Mouse (Mus musculus) ES-Bruce4 (cell line): Measurements from ENCODE around the gene Nfatc2ip. TPM values are rescaled to one million over a fixed set of nuclear protein-coding genes. Genes with fewer than 3 reads are reported as not detected.
A peak's percentile ranks its signal among the peaks of the same experiment; 100 is the strongest.
"Not testable (repeated sequence)": the region's sequence is repeated elsewhere in the genome, so short reads cannot be mapped to it uniquely, and the experiment has no call there.

Source experiments
- H3K27ac ChIP-seq: 2 replicates; pipeline ENCODE4 v1.5.1; 2012; ENCODE audit warnings: low read length, inconsistent platforms; ENCODE audit not compliant: insufficient read depth
- H3K27me3 ChIP-seq: 2 replicates; pipeline ENCODE4 v1.6.1; 2012; ENCODE audit warnings: mild to moderate bottlenecking, low read length, inconsistent platforms; ENCODE audit not compliant: control insufficient read depth, poor library complexity, insufficient read depth, severe bottlenecking
- H3K36me3 ChIP-seq: 2 replicates; pipeline ENCODE4 v1.6.1; 2012; ENCODE audit warnings: inconsistent platforms, mild to moderate bottlenecking, low read length, moderate library complexity; ENCODE audit not compliant: control insufficient read depth, poor library complexity, insufficient read depth, severe bottlenecking
- H3K4me1 ChIP-seq: one replicate; pipeline ENCODE4 v1.8.1; 2011; ENCODE audit warnings: low read length; ENCODE audit not compliant: control insufficient read depth, insufficient read depth
- H3K4me3 ChIP-seq: 2 replicates; pipeline ENCODE4 v1.5.1; 2011; ENCODE audit warnings: low read depth, mild to moderate bottlenecking, low read length
- H3K9ac ChIP-seq: 2 replicates; pipeline ENCODE4 v1.6.1; 2012; ENCODE audit warnings: low read depth, mild to moderate bottlenecking, inconsistent platforms; ENCODE audit not compliant: poor library complexity, severe bottlenecking
- H3K9me3 ChIP-seq: replicated peaks from 2 replicates; pipeline ENCODE4 v1.6.1; 2012; ENCODE audit warnings: mild to moderate bottlenecking, low read length, inconsistent platforms; ENCODE audit not compliant: control insufficient read depth, poor library complexity, insufficient read depth, severe bottlenecking
- CTCF ChIP-seq: IDR thresholded peaks from one replicate; pipeline ENCODE4 v1.8.1; 2011; ENCODE audit warnings: low read depth, low read length
- EP300 ChIP-seq: IDR thresholded peaks from 2 replicates; pipeline ENCODE4 v1.6.1; 2011; ENCODE audit warnings: low read depth, low read length; ENCODE audit not compliant: insufficient read depth
- POLR2A ChIP-seq: IDR thresholded peaks from one replicate; pipeline ENCODE4 v1.8.1; 2011; ENCODE audit warnings: low read length; ENCODE audit not compliant: insufficient read depth
- polyA plus RNA-seq: library from polyadenylated mRNA; stranded (reverse); fragments of >200 nt; gene quantifications from 2 replicates; pipeline ENCODE4 v1.2.4, GENCODE M21; 2011; ENCODE audit warnings: low read depth; ENCODE audit not compliant: missing spikeins, insufficient read depth, insufficient read length

Nfatc2ip gene
- polyA plus RNA-seq, 1 experiment, result 78.6 TPM

DNA sequence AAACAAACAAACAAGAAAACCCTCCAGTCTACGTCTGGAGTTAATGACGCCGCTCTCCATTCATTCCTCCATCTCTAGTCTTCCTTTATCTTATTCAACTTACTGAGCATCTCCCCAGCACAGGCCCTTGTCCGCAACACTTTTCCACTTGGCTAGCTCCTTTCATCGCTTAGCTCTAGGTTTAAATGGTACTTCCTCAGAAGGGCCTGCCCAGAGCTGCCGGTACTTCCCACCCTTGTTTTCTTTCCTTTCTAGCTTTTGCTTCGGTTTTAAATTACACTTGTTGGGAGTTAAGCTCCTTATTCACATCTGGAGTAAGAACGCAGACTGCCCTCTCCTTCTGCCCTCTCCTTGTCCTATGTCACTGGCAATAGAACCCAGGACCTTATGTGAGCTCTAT is 20.5 kb upstream of the Nfatc2ip start:
- no peaks in the 10 kb centered on the region for H3K36me3 ChIP-seq
- H3K27ac ChIP-seq, result no peak overlapping the region
- no peak overlapping the region for H3K9ac ChIP-seq
- no peaks in the 10 kb centered on the region for H3K4me1 ChIP-seq
- H3K9me3 ChIP-seq, result no peaks in the 10 kb centered on the region
- TF ChIP-seq EP300, result no peak
- TF ChIP-seq CTCF, result no peak
- TF ChIP-seq POLR2A, result no peak
- no peak overlapping the region for H3K4me3 ChIP-seq
- H3K27me3 ChIP-seq, result no peaks in the 10 kb centered on the region

DNA sequence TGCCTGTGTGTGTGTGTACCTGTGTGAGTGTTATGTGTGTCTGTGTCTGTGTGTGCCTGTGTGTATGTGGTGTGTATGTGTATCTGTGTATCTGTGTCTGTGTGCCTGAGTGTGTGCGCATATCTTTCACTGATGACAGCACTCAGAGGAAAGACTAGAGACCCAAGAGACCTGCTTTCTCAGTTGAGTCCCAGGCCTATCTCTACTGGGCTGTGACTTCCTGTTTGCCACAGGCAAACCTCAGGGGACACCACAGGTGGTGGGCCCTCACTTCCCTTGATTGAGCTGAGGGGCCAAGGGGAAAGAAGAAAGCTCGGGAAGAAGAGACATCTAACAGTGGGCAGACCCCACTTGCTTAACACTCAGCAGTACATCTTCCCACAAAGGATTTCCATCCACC is 20.1 kb upstream of the Nfatc2ip start:
- Histone ChIP-seq H3K4me1 (no peaks in the 10 kb centered on the region), H3K27ac (no peak overlapping the region), H3K9me3 (no peaks in the 10 kb centered on the region), H3K36me3 (no peaks in the 10 kb centered on the region), H3K9ac (no peak overlapping the region), H3K4me3 (no peak overlapping the region), H3K27me3 (no peaks in the 10 kb centered on the region)
- TF ChIP-seq POLR2A, result no peak

DNA sequence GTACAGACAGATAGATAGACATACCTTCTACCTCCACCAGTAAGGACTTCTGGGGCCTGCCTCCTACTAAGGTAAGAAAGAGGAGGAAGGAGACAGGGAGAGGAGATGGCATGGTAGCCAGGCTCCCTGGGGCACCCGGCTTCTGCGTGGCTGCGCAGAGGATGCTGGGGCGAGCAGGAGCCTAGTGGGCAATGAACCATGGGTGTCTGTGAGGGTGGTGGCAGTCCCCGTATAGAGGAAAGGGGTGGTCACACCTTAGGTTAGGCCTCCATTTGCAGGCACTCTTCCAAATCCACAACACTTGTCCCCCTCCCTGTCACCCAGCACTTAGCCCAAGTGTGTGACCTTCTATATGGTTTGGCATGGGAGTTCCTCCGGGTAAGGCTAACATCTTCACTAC is 18.2 kb upstream of the Nfatc2ip start, which contains the start of gene Cd19:
Cd19 (minus strand) TSS at position 165 of the 400 bp plus-strand sequence.
- Histone ChIP-seq H3K9ac (no peak within 1 kb of the TSS), H3K27me3 (no peaks in the 10 kb centered on the region), H3K9me3 (no peaks in the 10 kb centered on the region), H3K4me3 (no peak within 1 kb of the TSS), H3K36me3 (no peaks in the 10 kb centered on the region), H3K4me1 (no peaks in the 10 kb centered on the region), H3K27ac (no peak within 1 kb of the TSS)
- TF ChIP-seq EP300 (no peak), CTCF (no peak), POLR2A (no peak)

DNA sequence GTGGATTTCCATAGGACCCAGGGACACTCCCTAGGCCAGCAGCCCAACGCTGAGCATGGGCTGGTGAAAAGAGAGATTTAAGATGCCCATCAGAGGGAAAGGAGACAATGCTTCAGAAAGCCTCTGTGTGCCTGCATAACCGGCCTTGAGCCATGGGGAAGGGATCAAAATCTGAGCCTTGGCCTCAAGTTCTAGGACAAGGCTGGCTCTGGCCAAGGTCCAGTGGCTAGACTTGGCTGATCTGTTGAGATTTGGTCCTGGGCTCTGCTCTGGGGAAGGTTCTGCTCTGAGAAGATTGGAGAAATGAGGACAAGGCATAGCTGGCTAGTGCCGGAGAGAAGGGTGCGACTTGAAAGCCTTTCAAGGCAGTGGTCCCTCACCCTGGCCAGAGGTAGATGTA is 14.5 kb upstream of the Nfatc2ip start:
- H3K27ac ChIP-seq, result no peak overlapping the region
- no peaks in the 10 kb centered on the region for H3K9me3 ChIP-seq
- no peaks in the 10 kb centered on the region for H3K4me1 ChIP-seq
- TF ChIP-seq POLR2A, result no peak
- TF ChIP-seq EP300, result no peak
- TF ChIP-seq CTCF, result no peak
- H3K36me3 ChIP-seq, result no peaks in the 10 kb centered on the region
- no peaks in the 10 kb centered on the region for H3K27me3 ChIP-seq
- no peak overlapping the region for H3K9ac ChIP-seq
- no peak overlapping the region for H3K4me3 ChIP-seq

DNA sequence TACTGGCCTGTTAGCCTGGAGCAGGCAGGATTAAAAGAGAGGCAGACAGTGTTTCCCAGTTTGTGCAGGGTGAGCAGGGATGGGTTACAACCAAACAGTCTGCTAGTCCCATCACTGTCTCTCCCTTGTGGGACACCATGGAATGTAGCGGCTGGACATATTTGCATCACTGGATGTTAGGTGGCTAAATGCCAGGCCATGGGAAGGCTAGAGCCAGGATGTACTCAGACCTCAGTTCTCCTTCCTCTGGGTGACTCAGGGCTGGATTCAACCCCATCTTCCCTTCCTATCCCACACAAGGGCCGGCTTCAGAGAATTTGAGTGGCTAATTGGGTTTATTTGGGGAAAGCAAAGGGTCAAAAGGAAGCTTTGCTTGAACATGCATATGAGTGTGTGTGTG is 12.1 kb upstream of the Nfatc2ip start:
- no peaks in the 10 kb centered on the region for H3K27me3 ChIP-seq
- TF ChIP-seq EP300 (no peak), POLR2A (no peak), CTCF (no peak)
- H3K4me3 ChIP-seq, result no peak overlapping the region
- H3K36me3 ChIP-seq, result no peaks in the 10 kb centered on the region
- no peak overlapping the region for H3K9ac ChIP-seq
- no peaks in the 10 kb centered on the region for H3K9me3 ChIP-seq
- H3K4me1 ChIP-seq, result no peaks in the 10 kb centered on the region
- no peak overlapping the region for H3K27ac ChIP-seq

DNA sequence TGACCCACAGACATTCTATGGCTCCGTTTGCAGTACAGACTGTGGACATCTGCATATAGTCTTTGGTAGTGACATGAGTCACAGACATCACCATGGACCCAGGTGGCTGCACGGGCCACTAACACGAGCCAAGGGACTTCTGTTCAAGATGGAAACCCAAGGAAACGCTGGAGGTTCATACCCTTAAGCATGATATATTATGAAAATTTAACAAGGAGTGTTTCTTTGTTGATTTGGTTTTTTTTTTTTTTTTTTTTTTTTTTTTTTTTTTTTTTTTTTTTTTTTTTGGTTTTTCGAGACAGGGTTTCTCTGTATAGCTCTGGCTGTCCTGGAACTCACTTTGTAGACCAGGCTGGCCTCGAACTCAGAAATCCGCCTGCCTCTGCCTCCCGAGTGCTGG is 6.0 kb upstream of the Nfatc2ip start:
- H3K9me3 ChIP-seq, H3K36me3 ChIP-seq, H3K27ac ChIP-seq: not testable (repeated sequence)

DNA sequence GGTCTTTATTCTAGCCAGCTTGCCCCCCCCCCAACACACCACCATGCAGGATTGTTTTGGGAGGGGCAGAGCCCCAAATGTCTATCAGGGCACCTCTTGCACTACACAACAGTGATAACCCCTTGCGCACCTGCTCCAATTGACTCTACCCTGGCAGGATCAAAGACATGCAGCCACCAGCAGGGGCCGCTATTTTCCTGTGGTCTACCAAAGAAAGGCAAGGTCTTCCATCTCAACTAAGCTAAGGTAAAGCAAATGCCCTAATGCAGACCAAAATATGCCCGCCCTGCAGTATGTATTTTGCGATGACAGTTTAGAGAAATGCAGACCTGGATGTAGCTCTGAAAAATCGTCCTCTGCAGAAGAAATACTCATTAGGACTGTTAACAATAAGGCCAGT is 3.0 kb upstream of the Nfatc2ip start:
- TF ChIP-seq CTCF, result peak; percentile 89
- TF ChIP-seq POLR2A, result no peak
- no peak for TF ChIP-seq EP300
- H3K27ac ChIP-seq, result no peak overlapping the region

More for the DNA sequence above, 6.0 kb upstream of the Nfatc2ip start:
- H3K27me3 ChIP-seq, H3K4me3 ChIP-seq, H3K9ac ChIP-seq, H3K4me1 ChIP-seq: not testable (repeated sequence)

More for the DNA sequence above, 3.0 kb upstream of the Nfatc2ip start:
- no peak overlapping the region for H3K9ac ChIP-seq
- H3K9me3 ChIP-seq, result no peaks in the 10 kb centered on the region
- no peaks in the 10 kb centered on the region; the same call in 1 of the 2 replicates for H3K36me3 ChIP-seq
- no peaks in the 10 kb centered on the region for H3K27me3 ChIP-seq
- no peak overlapping the region for H3K4me3 ChIP-seq
- no peaks in the 10 kb centered on the region for H3K4me1 ChIP-seq
